Mouse (Mus musculus) stomach, postnatal 0 days (tissue): ENCODE data around the gene Gpr37l1. TPM values are rescaled to one million over a fixed set of nuclear protein-coding genes. Genes with fewer than 3 reads are reported as not detected.

Source experiments
- ATAC-seq: fragments of 200-750 bp; cut with Nextera tagmentation; 2 replicates; pipeline ENCODE4 v1.8.0; 2017; ENCODE audit not compliant: low FRiP score, low TSS enrichment
- DNase-seq: peaks from one replicate; pipeline ENCODE4 v3.0.0-alpha.2; 2016; ENCODE audit warnings: low spot score
- H3K27ac ChIP-seq: fragments of 300-500 bp; sonication (generic); replicated peaks from 2 replicates; pipeline ENCODE4 v1.5.1; 2014; ENCODE audit warnings: mild to moderate bottlenecking, control low read depth
- H3K27me3 ChIP-seq: fragments of 300-500 bp; sonication (generic); 2 replicates; pipeline ENCODE4 v1.6.1; 2014; ENCODE audit warnings: low read length; ENCODE audit not compliant: control insufficient read depth, insufficient read depth
- H3K36me3 ChIP-seq: fragments of 300-500 bp; sonication (generic); 2 replicates; pipeline ENCODE4 v1.6.1; 2014; ENCODE audit warnings: low read length, mixed read lengths; ENCODE audit not compliant: control insufficient read depth, insufficient read depth
- H3K4me1 ChIP-seq: fragments of 300-500 bp; sonication (generic); replicated peaks from 2 replicates; pipeline ENCODE4 v1.6.1; 2014; ENCODE audit warnings: antibody characterized with exemption; ENCODE audit not compliant: control insufficient read depth, insufficient read depth
- H3K4me2 ChIP-seq: fragments of 300-500 bp; sonication (generic); replicated peaks from 2 replicates; pipeline ENCODE4 v1.6.1; 2014; ENCODE audit warnings: low read depth, mild to moderate bottlenecking, control low read depth, moderate library complexity
- H3K4me3 ChIP-seq: fragments of 300-500 bp; sonication (generic); 2 replicates; pipeline ENCODE4 v1.5.1; 2014; ENCODE audit warnings: low read depth, low read length, control low read depth
- H3K9ac ChIP-seq: fragments of 300-500 bp; sonication (generic); 2 replicates; pipeline ENCODE4 v1.6.1; 2014; ENCODE audit warnings: mild to moderate bottlenecking, low read length, control low read depth, mixed read lengths
- H3K9me3 ChIP-seq: fragments of 300-500 bp; sonication (generic); 2 replicates; pipeline ENCODE4 v1.6.1; 2016; ENCODE audit warnings: low read length; ENCODE audit not compliant: control insufficient read depth
- CTCF ChIP-seq: IDR thresholded peaks from 2 replicates; pipeline ENCODE4 v1.5.1; 2016; ENCODE audit warnings: antibody characterized with exemption, low read depth, mild to moderate bottlenecking, moderate library complexity
- EP300 ChIP-seq: optimal IDR thresholded peaks from 2 replicates; pipeline ENCODE3; 2016; ENCODE audit warnings: antibody characterized with exemption
- WGBS: fragments of 180-500 bp; shearing (Covaris S2); extraction: QIAGEN DNeasy Blood & Tissue Kit; methylation state at CpG from one replicate; pipeline ENCODE4 v1.1.7; 2014; 5-methylcytosine and 5-hydroxymethylcytosine counted together
- polyA plus RNA-seq: library from polyadenylated mRNA; unstranded; fragments of >200 nt; fragmentation: Nextera tagmentation; extraction: Ambion mirVana; gene quantifications from 2 replicates; pipeline ENCODE4 v1.2.1, GENCODE M21; 2015

Gpr37l1 gene
- polyA plus RNA-seq, 1 experiment from 2014 or later: 3.1 TPM

- H3K4me1 ChIP-seq: no peaks in the 10 kb centered on the region; the same call in 1 of the 2 replicates
- H3K9ac ChIP-seq: peak within 1 kb of the TSS; percentile 95
- H3K27me3 ChIP-seq: no peaks in the 10 kb centered on the region
- under 1% methylated on average over 65 of the region's 78 CpGs for WGBS
- peak within 1 kb of the TSS; percentile 95 for H3K27ac ChIP-seq
- H3K9me3 ChIP-seq: no peaks in the 10 kb centered on the region
- H3K36me3 ChIP-seq: no peaks in the 10 kb centered on the region
- DNase-seq (peak; percentile 88), ATAC-seq (peak; percentile 86)
- peak within 1 kb of the TSS; percentile 81 for H3K4me2 ChIP-seq
- peak within 1 kb of the TSS; percentile 98 for H3K4me3 ChIP-seq
- TF ChIP-seq EP300 (no peak), CTCF (no peak)
Observed at GRCm38 (mm10) chr1:135146077-135146945, 21.2 kb downstream of the Gpr37l1 start, which contains the start of gene Arl8a. Arl8a (plus strand) TSS chr1:135146824.

GRCm38 (mm10) chr1:135143940-135144339 lies 23.5 kb downstream of the Gpr37l1 start:
- TF ChIP-seq CTCF: no peak
- no peak for TF ChIP-seq EP300

GRCm38 (mm10) chr1:135142452-135142851 lies 25.0 kb downstream of the Gpr37l1 start:
- H3K4me1 ChIP-seq: no peaks in the 10 kb centered on the region
- H3K9ac ChIP-seq: no peak overlapping the region
- no peak for ATAC-seq
- WGBS: 46% methylated on average over 2 of the region's 2 CpGs
- H3K27ac ChIP-seq: no peak overlapping the region
- H3K4me2 ChIP-seq: no peak overlapping the region
- H3K36me3 ChIP-seq: no peaks in the 10 kb centered on the region
- TF ChIP-seq EP300: no peak
- H3K9me3 ChIP-seq: no peaks in the 10 kb centered on the region
- H3K27me3 ChIP-seq: no peaks in the 10 kb centered on the region
- no peak overlapping the region for H3K4me3 ChIP-seq
- no peak for DNase-seq

More at GRCm38 (mm10) chr1:135143940-135144339, 23.5 kb downstream of the Gpr37l1 start:
- Histone ChIP-seq H3K27me3 (no peaks in the 10 kb centered on the region), H3K4me2 (no peak overlapping the region), H3K4me3 (no peak overlapping the region), H3K9me3 (no peaks in the 10 kb centered on the region), H3K4me1 (no peaks in the 10 kb centered on the region), H3K27ac (no peak overlapping the region), H3K9ac (no peak overlapping the region), H3K36me3 (no peaks in the 10 kb centered on the region)
- ATAC-seq (no peak), DNase-seq (no peak)
- WGBS: 84% methylated on average over 2 of the region's 2 CpGs

- no peaks in the 10 kb centered on the region for H3K27me3 ChIP-seq
- H3K36me3 ChIP-seq: no peaks in the 10 kb centered on the region
- no peak overlapping the region for H3K27ac ChIP-seq
- WGBS: 63% methylated on average over 2 of the region's 2 CpGs
- H3K9ac ChIP-seq: no peak overlapping the region
- no peaks in the 10 kb centered on the region for H3K9me3 ChIP-seq
- H3K4me3 ChIP-seq: no peak overlapping the region
- H3K4me2 ChIP-seq: no peak overlapping the region
- DNase-seq: no peak
- no peak for ATAC-seq
- TF ChIP-seq EP300 (no peak), CTCF (no peak)
- no peaks in the 10 kb centered on the region for H3K4me1 ChIP-seq
Observed at GRCm38 (mm10) chr1:135139906-135140305, 27.6 kb downstream of the Gpr37l1 start.

- TF ChIP-seq EP300 (no peak), CTCF (peak; percentile 100)
- Histone ChIP-seq H3K36me3 (no peaks in the 10 kb centered on the region), H3K4me1 (no peaks in the 10 kb centered on the region), H3K27me3 (no peaks in the 10 kb centered on the region), H3K9me3 (no peaks in the 10 kb centered on the region), H3K27ac (no peak overlapping the region), H3K4me2 (no peak overlapping the region), H3K4me3 (no peak overlapping the region), H3K9ac (no peak overlapping the region)
- ATAC-seq: no peak
- 0% methylated on average over 1 of the region's 1 CpGs for WGBS
- peak; percentile 83 for DNase-seq
Observed at GRCm38 (mm10) chr1:135136500-135136899, 31.0 kb downstream of the Gpr37l1 start.

GRCm38 (mm10) chr1:135135111-135135787 lies 32.2 kb downstream of the Gpr37l1 start:
- 90% methylated on average over 8 of the region's 8 CpGs for WGBS
- H3K9me3 ChIP-seq: no peaks in the 10 kb centered on the region
- ATAC-seq: no peak
- H3K36me3 ChIP-seq: no peaks in the 10 kb centered on the region
- H3K9ac ChIP-seq: no peak overlapping the region
- no peak for TF ChIP-seq CTCF
- TF ChIP-seq EP300: no peak
- DNase-seq: no peak
- no peaks in the 10 kb centered on the region for H3K4me1 ChIP-seq
- H3K4me3 ChIP-seq: no peak overlapping the region
- no peak overlapping the region for H3K27ac ChIP-seq
- no peaks in the 10 kb centered on the region for H3K27me3 ChIP-seq
- no peak overlapping the region for H3K4me2 ChIP-seq
